Mouse (Mus musculus): ENCODE results near the gene Slc27a4. TPM values are rescaled to one million over a fixed set of nuclear protein-coding genes. Genes with fewer than 3 reads are reported as not detected.

Gene Slc27a4
- polyA plus RNA-seq, 1 experiment from 2014 or later = 6.7 TPM

DNA sequence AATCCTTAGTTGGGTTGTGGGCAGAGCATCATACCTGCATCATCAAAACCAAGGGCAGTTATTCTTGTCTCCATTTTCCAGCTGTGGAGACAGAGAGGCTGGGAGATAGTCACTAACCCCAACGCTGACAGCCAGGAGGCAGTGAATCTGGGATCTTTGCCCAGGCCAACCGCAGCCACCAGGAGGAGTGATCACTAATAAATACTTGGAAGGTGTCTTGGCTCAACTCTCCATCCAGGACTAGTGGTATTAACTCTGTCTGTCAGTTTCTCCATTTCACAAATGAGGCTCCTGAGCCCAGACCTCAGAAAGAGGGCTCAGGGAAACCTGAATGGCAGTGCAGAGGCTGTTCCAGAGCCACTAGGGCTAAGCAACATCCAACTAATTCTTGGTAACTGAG, 54.9 kb downstream of the Slc27a4 start:
- Histone ChIP-seq H3K27me3 (ENCODE audit: control insufficient read depth, insufficient read depth, low read length) (peaks cover 6% of the 10 kb centered on the region; the same call in 1 of the 2 replicates), H3K9me3 (replicated peaks; ENCODE audit: control insufficient read depth, low read length) (no peaks in the 10 kb centered on the region), H3K27ac (ENCODE audit: low read depth, low read length) (no peak overlapping the region), H3K4me1 (ENCODE audit: control insufficient read depth, insufficient read depth, low read length) (no peaks in the 10 kb centered on the region), H3K36me3 (ENCODE audit: control insufficient read depth, insufficient read depth, low read length) (no peaks in the 10 kb centered on the region), H3K4me3 (ENCODE audit: low read depth, low read length) (no peak overlapping the region), H3K4me2 (no peak overlapping the region), H3K9ac (ENCODE audit: low read depth, low read length) (no peak overlapping the region)
- WGBS (ENCODE audit: insufficient replicate concordance) = 49% methylated on average over 2 of the region's 2 CpGs
- no peak for ATAC-seq (replicated peaks; ENCODE audit: insufficient number of reproducible peaks, low FRiP score, low TSS enrichment)

DNA sequence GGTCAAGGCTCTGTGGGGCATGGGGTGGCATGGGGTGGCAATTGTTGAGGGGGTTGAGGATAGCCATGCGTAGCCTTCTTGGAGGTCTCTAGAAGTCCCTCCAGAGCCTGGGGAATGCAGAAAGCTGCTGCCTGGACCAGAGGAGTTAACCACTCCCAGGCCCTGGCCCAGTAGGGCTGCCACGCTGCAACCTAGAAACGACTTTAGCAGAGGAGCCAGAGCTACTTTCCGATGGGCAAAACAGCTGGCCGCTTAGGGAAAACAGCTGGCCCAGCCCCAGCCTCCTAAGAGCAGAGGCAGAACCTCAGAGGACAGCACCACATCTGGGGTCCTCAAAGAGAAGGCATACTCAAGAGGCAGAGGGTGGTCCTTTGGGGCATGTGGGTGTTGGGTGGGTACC, 55.5 kb downstream of the Slc27a4 start:
- Histone ChIP-seq H3K36me3 (ENCODE audit: control insufficient read depth, insufficient read depth, low read length) (no peaks in the 10 kb centered on the region), H3K9me3 (replicated peaks; ENCODE audit: control insufficient read depth, low read length) (no peaks in the 10 kb centered on the region), H3K9ac (ENCODE audit: low read depth, low read length) (no peak overlapping the region), H3K4me2 (no peak overlapping the region), H3K27ac (ENCODE audit: low read depth, low read length) (no peak overlapping the region), H3K4me3 (ENCODE audit: low read depth, low read length) (no peak overlapping the region), H3K4me1 (ENCODE audit: control insufficient read depth, insufficient read depth, low read length) (no peaks in the 10 kb centered on the region), H3K27me3 (ENCODE audit: control insufficient read depth, insufficient read depth, low read length) (peaks cover 6% of the 10 kb centered on the region; the same call in 1 of the 2 replicates)
- 74% methylated on average over 5 of the region's 5 CpGs for WGBS (ENCODE audit: insufficient replicate concordance)
- no peak for ATAC-seq (replicated peaks; ENCODE audit: insufficient number of reproducible peaks, low FRiP score, low TSS enrichment)

DNA sequence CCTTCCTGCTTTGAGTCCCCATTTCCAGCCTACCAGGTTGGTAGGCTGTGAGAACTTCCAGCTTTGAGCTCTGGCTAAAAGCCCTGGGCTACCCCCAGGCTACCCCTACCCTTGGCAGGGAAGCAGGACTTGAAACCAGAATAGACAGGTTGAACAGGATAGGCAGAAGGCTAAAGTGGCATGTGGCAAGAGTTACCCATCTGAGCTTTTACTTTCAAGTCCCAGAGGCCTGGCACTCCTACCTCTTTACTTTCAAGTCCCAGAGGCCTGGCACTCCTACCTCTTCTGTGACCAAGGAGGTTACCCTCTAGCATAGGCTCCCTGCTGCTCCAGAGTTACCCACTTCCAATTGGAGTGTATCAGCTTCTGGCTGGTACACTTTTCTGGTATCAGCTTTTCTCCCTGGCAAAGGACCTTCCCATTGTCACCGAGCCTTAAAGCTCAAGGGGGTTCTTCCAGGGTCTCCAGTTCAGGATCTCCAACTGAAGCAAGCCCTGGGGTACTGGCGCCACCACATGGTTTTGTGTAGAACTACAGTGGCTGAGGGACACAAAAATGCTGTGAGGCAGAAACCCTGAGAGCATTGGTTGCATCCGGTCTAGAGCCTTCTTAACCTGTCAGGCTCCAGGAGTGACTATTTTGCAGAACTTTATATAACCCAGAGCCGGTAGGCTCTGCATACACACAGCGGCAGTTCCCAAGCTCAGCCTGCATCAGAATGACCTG, 56.5 kb downstream of the Slc27a4 start:
- Histone ChIP-seq H3K4me1 (ENCODE audit: control insufficient read depth, insufficient read depth, low read length) (no peaks in the 10 kb centered on the region), H3K27ac (ENCODE audit: low read depth, low read length) (no peak overlapping the region), H3K27me3 (ENCODE audit: control insufficient read depth, insufficient read depth, low read length) (peaks cover 6% of the 10 kb centered on the region; the same call in 1 of the 2 replicates), H3K9me3 (replicated peaks; ENCODE audit: control insufficient read depth, low read length) (no peaks in the 10 kb centered on the region), H3K36me3 (ENCODE audit: control insufficient read depth, insufficient read depth, low read length) (no peaks in the 10 kb centered on the region), H3K9ac (ENCODE audit: low read depth, low read length) (no peak overlapping the region), H3K4me3 (ENCODE audit: low read depth, low read length) (no peak overlapping the region), H3K4me2 (no peak overlapping the region)
- WGBS (ENCODE audit: insufficient replicate concordance) = 12% methylated on average over 5 of the region's 5 CpGs
- no peak for ATAC-seq (replicated peaks; ENCODE audit: insufficient number of reproducible peaks, low FRiP score, low TSS enrichment)

DNA sequence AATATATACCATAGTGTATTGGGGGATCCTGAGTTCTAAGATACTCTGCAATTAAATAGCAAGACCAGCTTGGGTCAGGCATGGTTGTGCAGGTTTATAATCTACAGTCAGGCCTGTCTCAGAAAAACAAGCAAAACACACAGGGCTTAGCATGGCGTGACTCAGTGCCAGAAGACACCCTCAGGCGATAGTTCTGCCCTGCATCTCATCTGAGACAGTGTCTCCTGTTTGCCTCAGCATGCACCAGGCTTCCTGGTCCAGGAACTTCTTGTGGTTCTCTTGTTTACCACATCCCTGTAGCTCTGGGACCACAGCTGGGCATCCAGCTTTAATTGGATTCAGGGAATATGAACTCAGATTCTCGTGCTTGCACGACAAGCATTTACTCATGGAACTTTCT, 62.7 kb downstream of the Slc27a4 start:
- no peak overlapping the region for H3K27ac ChIP-seq (ENCODE audit: low read depth, low read length)
- no peak overlapping the region for H3K9ac ChIP-seq (ENCODE audit: low read depth, low read length)
- no peak for ATAC-seq (replicated peaks; ENCODE audit: insufficient number of reproducible peaks, low FRiP score, low TSS enrichment)
- no peak overlapping the region for H3K4me3 ChIP-seq (ENCODE audit: low read depth, low read length)
- H3K27me3 ChIP-seq (ENCODE audit: control insufficient read depth, insufficient read depth, low read length) = no peaks in the 10 kb centered on the region
- no peak overlapping the region for H3K4me2 ChIP-seq
- 69% methylated on average over 4 of the region's 4 CpGs for WGBS (ENCODE audit: insufficient replicate concordance)
- no peaks in the 10 kb centered on the region for H3K36me3 ChIP-seq (ENCODE audit: control insufficient read depth, insufficient read depth, low read length)
- H3K4me1 ChIP-seq (ENCODE audit: control insufficient read depth, insufficient read depth, low read length) = peaks cover 7% of the 10 kb centered on the region; the same call in 1 of the 2 replicates
- H3K9me3 ChIP-seq (replicated peaks; ENCODE audit: control insufficient read depth, low read length) = no peaks in the 10 kb centered on the region

Small RNAs within 50 kb of the gene (microRNA-seq; reads per million reads assigned to microRNA genes)
- gene Mir219a-2 (ENCODE audit: borderline number of aligned reads) (not detected), gene Mir219b (ENCODE audit: borderline number of aligned reads) (not detected)

Other genes starting within 250 kb of the Slc27a4 start
- gene Rapgef1, start 182.9 kb upstream of the Slc27a4 start, polyA plus RNA-seq (2014; fragmentation: Nextera tagmentation; extraction: Ambion mirVana) = 9.1 and 9.8 TPM in 2 replicates
- gene Gm13420, start 50.9 kb upstream of the Slc27a4 start, polyA plus RNA-seq (2014; fragmentation: Nextera tagmentation; extraction: Ambion mirVana) = not detected in 2 replicates
- 0.99 TPM in 1 of 2 replicates, not detected in the other for gene Gm13547, start 43.3 kb upstream of the Slc27a4 start, polyA plus RNA-seq (2014; fragmentation: Nextera tagmentation; extraction: Ambion mirVana)
- gene Coq4, start 15.1 kb upstream of the Slc27a4 start, polyA plus RNA-seq (2014; fragmentation: Nextera tagmentation; extraction: Ambion mirVana) = 28.8 and 30.2 TPM in 2 replicates
- 21.0 and 25.6 TPM in 2 replicates for gene Trub2, start 14.1 kb upstream of the Slc27a4 start, polyA plus RNA-seq (2014; fragmentation: Nextera tagmentation; extraction: Ambion mirVana)
- 17.4 and 18.1 TPM in 2 replicates for gene Urm1, start 17.4 kb downstream of the Slc27a4 start, polyA plus RNA-seq (2014; fragmentation: Nextera tagmentation; extraction: Ambion mirVana)
- 17.9 and 18.4 TPM in 2 replicates for gene Cercam, start 66.5 kb downstream of the Slc27a4 start, polyA plus RNA-seq (2014; fragmentation: Nextera tagmentation; extraction: Ambion mirVana)
- gene Odf2, start 86.6 kb downstream of the Slc27a4 start, polyA plus RNA-seq (2014; fragmentation: Nextera tagmentation; extraction: Ambion mirVana) = 56.3 and 62.0 TPM in 2 replicates
- gene Gle1, start 132.8 kb downstream of the Slc27a4 start, polyA plus RNA-seq (2014; fragmentation: Nextera tagmentation; extraction: Ambion mirVana) = 34.3 and 39.0 TPM in 2 replicates
- gene Sptan1, start 162.9 kb downstream of the Slc27a4 start, polyA plus RNA-seq (2014; fragmentation: Nextera tagmentation; extraction: Ambion mirVana) = 154 and 157 TPM in 2 replicates
- 17.5 and 17.6 TPM in 2 replicates for gene Wdr34, start 246.2 kb downstream of the Slc27a4 start, polyA plus RNA-seq (2014; fragmentation: Nextera tagmentation; extraction: Ambion mirVana)